Mouse (Mus musculus) cortical plate, adult 2 months (tissue): Measurements from ENCODE around the gene Tmem208.

ENCODE experiments used
- CTCF ChIP-seq: fragments of 200-500 bp; IDR thresholded peaks from 2 replicates; pipeline ENCODE4 v1.5.1; 2011; ENCODE audit warnings: mild to moderate bottlenecking, control low read depth, low read length; ENCODE audit not compliant: insufficient read depth; ENCODE audit errors: extremely low read depth
- POLR2A ChIP-seq: fragments of 200-500 bp; IDR thresholded peaks from 2 replicates; pipeline ENCODE4 v1.6.1; 2011; ENCODE audit warnings: mild to moderate bottlenecking, low read length, control low read depth; ENCODE audit not compliant: insufficient read depth; ENCODE audit errors: extremely low read depth

GRCm38 (mm10) chr8:105336373-105337130 lies 10.4 kb downstream of the Tmem208 start:
- TF ChIP-seq CTCF (no peak), POLR2A (no peak)
